Comparison of ENCODE assay signal across 8 mouse cellular contexts in genomic region chr9:57939431-57940348, GRCm38 (mm10). TPM values are rescaled to one million over a fixed set of nuclear protein-coding genes. Genes with fewer than 3 reads are reported as not detected.
DNase-seq lines count a peak whose midpoint lies in the region; ATAC-seq and TF ChIP-seq lines count a peak whose summit lies in the region.

Sema7a (plus strand) TSS chr9:57940112.

- under 1% methylated on average over 46 of the region's 60 CpGs for WGBS in forebrain, embryonic 13.5 days
- 3% methylated on average over 53 of the region's 60 CpGs for WGBS in heart, embryonic 16.5 days
- WGBS in liver, embryonic 15.5 days (ENCODE audit: insufficient replicate concordance): 3% methylated on average over 49 of the region's 60 CpGs
- under 1% methylated on average over 60 of the region's 60 CpGs for WGBS in neural tube, embryonic 13.5 days

- H3K27ac ChIP-seq in forebrain, embryonic 13.5 days: peak within 1 kb of the TSS; percentile 87
- H3K27ac ChIP-seq in heart, embryonic 16.5 days (ENCODE audit: low read length): no peak within 1 kb of the TSS
- no peak within 1 kb of the TSS for H3K27ac ChIP-seq in liver, embryonic 15.5 days (replicated peaks)
- peak within 1 kb of the TSS; percentile 91 for H3K27ac ChIP-seq in neural tube, embryonic 13.5 days (replicated peaks)

- no peak for TF ChIP-seq CTCF in brain, embryonic 14.5 days (IDR thresholded peaks at IDR 0.05; ENCODE audit: borderline replicate concordance, extremely low read depth, insufficient read depth, insufficient read length)

- no peaks in the 10 kb centered on the region for H3K9me3 ChIP-seq in forebrain, embryonic 13.5 days (replicated peaks)
- H3K9me3 ChIP-seq in heart, embryonic 16.5 days (replicated peaks; ENCODE audit: control insufficient read depth, low read length): no peaks in the 10 kb centered on the region
- H3K9me3 ChIP-seq in liver, embryonic 15.5 days (replicated peaks): no peaks in the 10 kb centered on the region
- H3K9me3 ChIP-seq in neural tube, embryonic 13.5 days: no peaks in the 10 kb centered on the region

- TF ChIP-seq POLR2A in brain, embryonic 14.5 days (IDR thresholded peaks at IDR 0.05; ENCODE audit: borderline replicate concordance, extremely low read depth, insufficient read depth, insufficient read length, poor library complexity, severe bottlenecking): peak; percentile 85

- peak within 1 kb of the TSS; percentile 89 for H3K9ac ChIP-seq in forebrain, embryonic 13.5 days
- H3K9ac ChIP-seq in heart, embryonic 16.5 days (ENCODE audit: low read length): peak within 1 kb of the TSS; percentile 80
- no peak within 1 kb of the TSS for H3K9ac ChIP-seq in liver, embryonic 15.5 days
- H3K9ac ChIP-seq in neural tube, embryonic 13.5 days: peak within 1 kb of the TSS; percentile 89

- no peaks in the 10 kb centered on the region for H3K36me3 ChIP-seq in forebrain, embryonic 13.5 days (ENCODE audit: poor library complexity, severe bottlenecking)
- no peaks in the 10 kb centered on the region for H3K36me3 ChIP-seq in heart, embryonic 16.5 days (ENCODE audit: control insufficient read depth, insufficient read depth)
- no peaks in the 10 kb centered on the region for H3K36me3 ChIP-seq in liver, embryonic 15.5 days (replicated peaks)
- no peaks in the 10 kb centered on the region for H3K36me3 ChIP-seq in neural tube, embryonic 13.5 days

- peaks cover 44% of the 10 kb centered on the region for H3K4me1 ChIP-seq in forebrain, embryonic 13.5 days
- H3K4me1 ChIP-seq in heart, embryonic 16.5 days (ENCODE audit: control insufficient read depth, insufficient read depth, low read length): peaks cover 11% of the 10 kb centered on the region
- peaks cover 11% of the 10 kb centered on the region for H3K4me1 ChIP-seq in liver, embryonic 15.5 days (replicated peaks)
- peaks cover 40% of the 10 kb centered on the region for H3K4me1 ChIP-seq in neural tube, embryonic 13.5 days (replicated peaks)

- H3K4me3 ChIP-seq in forebrain, embryonic 13.5 days: peak within 1 kb of the TSS; percentile 88
- H3K4me3 ChIP-seq in heart, embryonic 16.5 days (ENCODE audit: low read length): peak within 1 kb of the TSS; percentile 79
- peak within 1 kb of the TSS; percentile 56 for H3K4me3 ChIP-seq in liver, embryonic 15.5 days (replicated peaks)
- peak within 1 kb of the TSS; percentile 60 for H3K4me3 ChIP-seq in neural tube, embryonic 13.5 days

- peak; percentile 86 for ATAC-seq in forebrain, embryonic 13.5 days
- peak; percentile 85 for ATAC-seq in heart, embryonic 16.5 days (replicated peaks; ENCODE audit: extremely low read depth, insufficient read depth, low FRiP score)
- peak; percentile 37 for ATAC-seq in liver, embryonic 15.5 days (ENCODE audit: insufficient read depth)
- ATAC-seq in neural tube, embryonic 13.5 days (ENCODE audit: low read depth): peak; percentile 88

- peak; percentile 81 for DNase-seq in CD4-positive helper T cell, adult 2 months (ENCODE audit: low read depth, low spot score)
- peak; percentile 92 for DNase-seq in brain, embryonic 14.5 days (ENCODE audit: low read depth)
- DNase-seq in kidney, postnatal 25 days: peak; percentile 77 to 87
- DNase-seq in testis, postnatal 10 days (ENCODE audit: low spot score): peak; percentile 88

- peaks cover 26% of the 10 kb centered on the region for H3K27me3 ChIP-seq in forebrain, embryonic 13.5 days
- peaks cover 32% of the 10 kb centered on the region for H3K27me3 ChIP-seq in heart, embryonic 16.5 days (ENCODE audit: control insufficient read depth, insufficient read depth, low read length)
- peaks cover 85% of the 10 kb centered on the region for H3K27me3 ChIP-seq in liver, embryonic 15.5 days
- H3K27me3 ChIP-seq in neural tube, embryonic 13.5 days: peaks cover 36% of the 10 kb centered on the region

- peak within 1 kb of the TSS; percentile 90 for H3K4me2 ChIP-seq in forebrain, embryonic 13.5 days
- H3K4me2 ChIP-seq in heart, embryonic 16.5 days (ENCODE audit: low read depth, low read length): peak within 1 kb of the TSS; percentile 99
- H3K4me2 ChIP-seq in liver, embryonic 15.5 days: peak within 1 kb of the TSS; percentile 79
- H3K4me2 ChIP-seq in neural tube, embryonic 13.5 days: peak within 1 kb of the TSS; percentile 79

RNA-seq across cellular contexts. Expression of gene Sema7a, which starts in this region (rescaled TPM):
- 37.9 and 42.7 TPM in 2 replicates for polyA plus RNA-seq in brain, embryonic 14.5 days (2012; rRNA removed)
- polyA plus RNA-seq in forebrain, embryonic 13.5 days (2015; fragmentation: Nextera tagmentation; extraction: Ambion mirVana): 1.1 and 2.2 TPM in 2 replicates
- 0.60 and 1.4 TPM in 2 replicates for polyA plus RNA-seq in heart, embryonic 16.5 days (2015; fragmentation: Nextera tagmentation; extraction: Ambion mirVana)
- not detected in 2 replicates for polyA plus RNA-seq in liver, embryonic 15.5 days (2015; fragmentation: Nextera tagmentation; extraction: Ambion mirVana)
- polyA plus RNA-seq in neural tube, embryonic 13.5 days (2015; fragmentation: Nextera tagmentation; extraction: Ambion mirVana): 1.8 and 2.1 TPM in 2 replicates

Comparison
In these comparisons a context has a peak if more than half of its experiments do, and no peak if none do; other contexts are left out.
1. RNA of gene Sema7a (polyA plus RNA-seq): 37.9 to 42.7 TPM in brain, embryonic 14.5 days; 1.1 to 2.2 TPM in forebrain, embryonic 13.5 days, 1.8 to 2.1 TPM in neural tube, embryonic 13.5 days, 0.60 to 1.4 TPM in heart, embryonic 16.5 days and not detected in liver, embryonic 15.5 days; every median in the first group is over 10 times any median in the second.
2. Peak in ATAC-seq, H3K4me3 ChIP-seq and H3K4me2 ChIP-seq in liver, embryonic 15.5 days; RNA of the gene not detected or under 1 TPM.
3. ATAC-seq: peak in every context shown above with its lines; median percentile 88 in neural tube, embryonic 13.5 days; 86 in forebrain, embryonic 13.5 days; 85 in heart, embryonic 16.5 days; 37 in liver, embryonic 15.5 days.
4. H3K27ac ChIP-seq: peak in forebrain, embryonic 13.5 days (single experiment) and neural tube, embryonic 13.5 days (single experiment); none in heart, embryonic 16.5 days (single experiment) and liver, embryonic 15.5 days (single experiment).
5. Peak in every context shown above with its lines, with median percentiles within 50 percentile points of each other: DNase-seq, H3K4me2 ChIP-seq and H3K4me3 ChIP-seq.